Mouse (Mus musculus) heart, embryonic 11.5 days (tissue): ENCODE data around the gene Gm20696. TPM values are rescaled to one million over a fixed set of nuclear protein-coding genes. Genes with fewer than 3 reads are reported as not detected.
A peak's percentile ranks its signal among the peaks of the same experiment; 100 is the strongest.

ENCODE experiments used
- ATAC-seq: fragments of 200-750 bp; cut with Nextera tagmentation; replicated peaks from 2 replicates; pipeline ENCODE4 v1.8.0; 2017; ENCODE audit warnings: moderate library complexity; ENCODE audit not compliant: insufficient number of reproducible peaks, low FRiP score, low TSS enrichment
- H3K27ac ChIP-seq: fragments of 300-500 bp; sonication (generic); 2 replicates; pipeline ENCODE4 v1.5.1; 2014; ENCODE audit warnings: mild to moderate bottlenecking, low read depth, low read length
- H3K27me3 ChIP-seq: fragments of 300-500 bp; sonication (generic); 2 replicates; pipeline ENCODE4 v1.6.1; 2014; ENCODE audit warnings: mild to moderate bottlenecking, low read length, mixed read lengths; ENCODE audit not compliant: control insufficient read depth, insufficient read depth
- H3K36me3 ChIP-seq: fragments of 300-500 bp; sonication (generic); 2 replicates; pipeline ENCODE4 v1.6.1; 2014; ENCODE audit warnings: mild to moderate bottlenecking, low read length, moderate library complexity, mixed read lengths; ENCODE audit not compliant: control insufficient read depth, insufficient read depth
- H3K4me1 ChIP-seq: fragments of 300-500 bp; sonication (generic); 2 replicates; pipeline ENCODE4 v1.6.1; 2014; ENCODE audit warnings: low read length; ENCODE audit not compliant: control insufficient read depth, insufficient read depth
- H3K4me2 ChIP-seq: fragments of 300-500 bp; sonication (generic); 2 replicates; pipeline ENCODE4 v1.6.1; 2014; ENCODE audit warnings: mild to moderate bottlenecking, moderate library complexity
- H3K4me3 ChIP-seq: fragments of 300-500 bp; sonication (generic); 2 replicates; pipeline ENCODE4 v1.5.1; 2014; ENCODE audit warnings: low read depth, low read length
- H3K9ac ChIP-seq: fragments of 300-500 bp; sonication (generic); 2 replicates; pipeline ENCODE4 v1.6.1; 2014; ENCODE audit warnings: mild to moderate bottlenecking, low read depth, low read length, moderate library complexity
- H3K9me3 ChIP-seq: fragments of 300-500 bp; sonication (generic); replicated peaks from 2 replicates; pipeline ENCODE4 v1.6.1; 2016; ENCODE audit warnings: low read length; ENCODE audit not compliant: control insufficient read depth
- WGBS: fragments of 180-500 bp; shearing (Covaris S2); extraction: QIAGEN DNeasy Blood & Tissue Kit; methylation state at CpG from one replicate; pipeline ENCODE4 v1.1.7; 2014; ENCODE audit not compliant: insufficient replicate concordance; 5-methylcytosine and 5-hydroxymethylcytosine counted together
- polyA plus RNA-seq: library from polyadenylated mRNA; unstranded; fragments of >200 nt; fragmentation: Nextera tagmentation; extraction: Ambion mirVana; gene quantifications from 2 replicates; pipeline ENCODE4 v1.2.1, GENCODE M21; 2014

Gm20696 gene
- polyA plus RNA-seq, 1 experiment from 2014 or later: 4.0 TPM

GRCm38 (mm10) chr6:99656088-99656487 is 10.5 kb downstream of the Gm20696 start:
- 83% methylated on average over 2 of the region's 2 CpGs for WGBS

GRCm38 (mm10) chr6:99655488-99655887 is 11.1 kb downstream of the Gm20696 start:
- H3K9me3 ChIP-seq: no peaks in the 10 kb centered on the region
- H3K27ac ChIP-seq: no peak overlapping the region
- H3K36me3 ChIP-seq: no peaks in the 10 kb centered on the region
- no peaks in the 10 kb centered on the region for H3K27me3 ChIP-seq
- no peaks in the 10 kb centered on the region for H3K4me1 ChIP-seq
- H3K9ac ChIP-seq: no peak overlapping the region
- no peak for ATAC-seq
- H3K4me3 ChIP-seq: no peak overlapping the region
- 0 out of 2 replicates have a peak overlapping the region, but pooled peaks have one; percentile 14 for H3K4me2 ChIP-seq
- 41% methylated on average over 7 of the region's 7 CpGs for WGBS

More at GRCm38 (mm10) chr6:99656088-99656487, 10.5 kb downstream of the Gm20696 start:
- no peak for ATAC-seq
- H3K36me3 ChIP-seq: no peaks in the 10 kb centered on the region
- no peaks in the 10 kb centered on the region for H3K9me3 ChIP-seq
- H3K27me3 ChIP-seq: no peaks in the 10 kb centered on the region
- no peak overlapping the region for H3K9ac ChIP-seq
- no peak overlapping the region for H3K4me3 ChIP-seq
- H3K4me1 ChIP-seq: no peaks in the 10 kb centered on the region
- H3K4me2 ChIP-seq: no peak overlapping the region
- no peak overlapping the region for H3K27ac ChIP-seq

GRCm38 (mm10) chr6:99654343-99654742 is 12.3 kb downstream of the Gm20696 start:
- Histone ChIP-seq H3K27ac (no peak overlapping the region), H3K27me3 (no peaks in the 10 kb centered on the region), H3K36me3 (no peaks in the 10 kb centered on the region), H3K9me3 (no peaks in the 10 kb centered on the region), H3K4me3 (no peak overlapping the region), H3K4me1 (no peaks in the 10 kb centered on the region), H3K4me2 (no peak overlapping the region), H3K9ac (no peak overlapping the region)
- ATAC-seq: no peak
- 57% methylated on average over 5 of the region's 5 CpGs for WGBS

- 62% methylated on average over 2 of the region's 2 CpGs for WGBS
- ATAC-seq: no peak
Measured at GRCm38 (mm10) chr6:99652341-99652740, 14.3 kb downstream of the Gm20696 start.

GRCm38 (mm10) chr6:99649307-99649706 is 17.3 kb downstream of the Gm20696 start:
- no peak overlapping the region for H3K4me2 ChIP-seq
- H3K9me3 ChIP-seq: no peaks in the 10 kb centered on the region
- no peak overlapping the region for H3K4me3 ChIP-seq
- no peaks in the 10 kb centered on the region for H3K36me3 ChIP-seq
- ATAC-seq: no peak
- H3K27ac ChIP-seq: no peak overlapping the region
- peaks cover 10% of the 10 kb centered on the region for H3K4me1 ChIP-seq
- no peaks in the 10 kb centered on the region; the same call in 1 of the 2 replicates for H3K27me3 ChIP-seq
- WGBS: 48% methylated on average over 2 of the region's 2 CpGs
- H3K9ac ChIP-seq: no peak overlapping the region

More at GRCm38 (mm10) chr6:99652341-99652740, 14.3 kb downstream of the Gm20696 start:
- Histone ChIP-seq H3K4me1 (no peaks in the 10 kb centered on the region), H3K9me3 (no peaks in the 10 kb centered on the region), H3K4me3 (no peak overlapping the region), H3K36me3 (no peaks in the 10 kb centered on the region), H3K9ac (no peak overlapping the region), H3K4me2 (no peak overlapping the region), H3K27me3 (no peaks in the 10 kb centered on the region; the same call in 1 of the 2 replicates), H3K27ac (no peak overlapping the region)

GRCm38 (mm10) chr6:99646344-99646743 is 20.3 kb downstream of the Gm20696 start:
- H3K9me3 ChIP-seq: no peaks in the 10 kb centered on the region
- WGBS: 43% methylated on average over 10 of the region's 10 CpGs
- ATAC-seq: no peak
- no peak overlapping the region; the same call in 1 of the 2 replicates for H3K4me2 ChIP-seq
- no peak overlapping the region for H3K4me3 ChIP-seq
- peaks cover 21% of the 10 kb centered on the region for H3K4me1 ChIP-seq
- H3K27me3 ChIP-seq: no peaks in the 10 kb centered on the region; the same call in 1 of the 2 replicates
- no peaks in the 10 kb centered on the region for H3K36me3 ChIP-seq
- no peak overlapping the region for H3K9ac ChIP-seq
- no peak overlapping the region for H3K27ac ChIP-seq

- no peak overlapping the region for H3K4me3 ChIP-seq
- H3K27me3 ChIP-seq: no peaks in the 10 kb centered on the region; the same call in 1 of the 2 replicates
- H3K9ac ChIP-seq: no peak overlapping the region
- H3K36me3 ChIP-seq: no peaks in the 10 kb centered on the region
- H3K4me1 ChIP-seq: peaks cover 21% of the 10 kb centered on the region
- no peak overlapping the region for H3K27ac ChIP-seq
- 71% methylated on average over 5 of the region's 5 CpGs for WGBS
- no peak for ATAC-seq
- no peak overlapping the region for H3K4me2 ChIP-seq
- no peaks in the 10 kb centered on the region for H3K9me3 ChIP-seq
Measured at GRCm38 (mm10) chr6:99644876-99645275, 21.7 kb downstream of the Gm20696 start.

- Histone ChIP-seq H3K9ac (no peak overlapping the region), H3K36me3 (no peaks in the 10 kb centered on the region), H3K4me2 (no peak overlapping the region), H3K4me3 (no peak overlapping the region), H3K4me1 (peaks cover 21% of the 10 kb centered on the region), H3K27me3 (no peaks in the 10 kb centered on the region; the same call in 1 of the 2 replicates), H3K27ac (peak overlapping the region; percentile 55; the same call in 1 of the 2 replicates), H3K9me3 (no peaks in the 10 kb centered on the region)
- no peak for ATAC-seq
- 59% methylated on average over 5 of the region's 5 CpGs for WGBS
Measured at GRCm38 (mm10) chr6:99644386-99644785, 22.2 kb downstream of the Gm20696 start.
